In the genomic region with DNA sequence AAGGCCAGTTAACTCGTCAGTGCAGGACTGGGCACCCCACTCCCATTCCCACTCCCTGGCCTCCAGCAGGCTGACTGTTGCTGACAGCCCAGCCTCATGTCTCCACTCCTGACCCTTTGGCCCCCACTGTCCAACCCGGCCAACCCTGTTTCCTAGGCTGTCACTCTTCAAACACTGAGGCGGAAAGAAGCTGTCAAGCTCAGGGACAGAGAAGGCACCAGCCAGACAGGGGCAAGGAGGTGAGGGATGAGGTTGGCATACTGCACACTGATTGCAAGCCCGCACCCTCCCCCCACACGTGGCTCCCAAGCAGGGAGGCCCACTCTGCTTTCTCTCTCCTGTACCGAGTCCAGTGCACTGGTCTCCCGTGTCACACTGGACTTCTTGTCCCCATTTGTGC, we compare ENCODE assay signal across 17 mouse cellular contexts. TPM values are rescaled to one million over a fixed set of nuclear protein-coding genes. Genes with fewer than 3 reads are reported as not detected.
DNase-seq lines count a peak whose midpoint lies in the region; ATAC-seq and TF ChIP-seq lines count a peak whose summit lies in the region.
"Had no signal": no experiment of that assay in that cellular context is flagged by ENCODE, and none has a peak within 500 bp of the region (broad histone marks: within the 10 kb centered on the region; RNA-seq: fewer than 3 reads in every experiment).

No protein-coding gene starts in this region.

- no peak for DNase-seq in intestine, embryonic 14.5 days (ENCODE audit: low spot score)
- DNase-seq in liver, embryonic 13.5 days, result no peak
- DNase-seq in liver, result no peak
- no peak for DNase-seq in liver, embryonic 14.5 days (ENCODE audit: low read depth in 3 of 3, low spot score in 3 of 3)
- no peak for DNase-seq in MN1 (ENCODE audit: low spot score)
- DNase-seq in frontal cortex, postnatal 25 days (ENCODE audit: low spot score in 2 of 2), result no peak
- DNase-seq: cerebellum, postnatal 36 days; heart, postnatal 4 days; right cerebral cortex, postnatal 14 days; thymus, postnatal 4 days had no signal

- WGBS in intestine, embryonic 14.5 days, result 70% methylated on average over 6 of the region's 7 CpGs
- 48% methylated on average over 7 of the region's 7 CpGs for WGBS in intestine, postnatal 0 days
- 73% methylated on average over 7 of the region's 7 CpGs for WGBS in liver, embryonic 13.5 days (ENCODE audit: insufficient replicate concordance)
- 74% methylated on average over 7 of the region's 7 CpGs for WGBS in liver, embryonic 14.5 days (ENCODE audit: insufficient replicate concordance)

- no peak for ATAC-seq in intestine, embryonic 14.5 days (replicated peaks; ENCODE audit: low FRiP score, low TSS enrichment, low read depth)
- no peak for ATAC-seq in intestine, postnatal 0 days
- ATAC-seq in liver, embryonic 13.5 days (ENCODE audit: low read depth), result no peak
- peak; percentile 17; the same call in 1 of the 2 replicates for ATAC-seq in liver, embryonic 14.5 days (ENCODE audit: insufficient read depth)

- no peak overlapping the region for H3K9ac ChIP-seq in intestine, embryonic 14.5 days (ENCODE audit: low read length)
- no peak overlapping the region for H3K9ac ChIP-seq in intestine, postnatal 0 days (ENCODE audit: low read depth, low read length)
- peak overlapping the region; percentile 10; the same call in 1 of the 2 replicates for H3K9ac ChIP-seq in liver, embryonic 13.5 days
- no peak overlapping the region for H3K9ac ChIP-seq in liver, embryonic 14.5 days (replicated peaks)
- H3K9ac ChIP-seq: limb, embryonic 12.5 days; lung, embryonic 15.5 days had no signal

- no peak overlapping the region for H3K4me2 ChIP-seq in intestine, embryonic 14.5 days (ENCODE audit: low read length)
- no peak overlapping the region for H3K4me2 ChIP-seq in intestine, postnatal 0 days (replicated peaks; ENCODE audit: low read depth)
- no peak overlapping the region for H3K4me2 ChIP-seq in liver, embryonic 13.5 days
- no peak overlapping the region for H3K4me2 ChIP-seq in liver, embryonic 14.5 days (ENCODE audit: low read depth)
- H3K4me2 ChIP-seq: heart, embryonic 11.5 days; limb, embryonic 12.5 days; lung, embryonic 15.5 days; midbrain, embryonic 11.5 days had no signal

- peaks cover 94% of the 10 kb centered on the region for H3K36me3 ChIP-seq in intestine, embryonic 14.5 days (ENCODE audit: control insufficient read depth, insufficient read depth, low read length)
- H3K36me3 ChIP-seq in intestine, postnatal 0 days (ENCODE audit: control insufficient read depth, insufficient read depth), result peaks cover 76% of the 10 kb centered on the region
- H3K36me3 ChIP-seq in liver, embryonic 13.5 days, result peaks cover 96% of the 10 kb centered on the region
- H3K36me3 ChIP-seq in liver, embryonic 14.5 days (replicated peaks; ENCODE audit: control insufficient read depth, insufficient read depth, low read depth), result peaks cover 49% of the 10 kb centered on the region

- TF ChIP-seq CTCF in intestine, postnatal 0 days (IDR thresholded peaks at IDR 0.05; ENCODE audit: low read depth), result no peak
- TF ChIP-seq CTCF in liver, embryonic 14.5 days (IDR thresholded peaks at IDR 0.05; ENCODE audit: low read depth), result no peak

- peaks cover 1% of the 10 kb centered on the region for H3K4me1 ChIP-seq in intestine, embryonic 14.5 days (replicated peaks; ENCODE audit: control insufficient read depth, insufficient read depth, low read length)
- H3K4me1 ChIP-seq in intestine, postnatal 0 days (replicated peaks; ENCODE audit: control insufficient read depth, insufficient read depth, low read length), result no peaks in the 10 kb centered on the region
- H3K4me1 ChIP-seq in liver, embryonic 13.5 days (replicated peaks), result peaks cover 16% of the 10 kb centered on the region
- H3K4me1 ChIP-seq in liver, embryonic 14.5 days (replicated peaks; ENCODE audit: control insufficient read depth in 2 of 2, insufficient read depth in 2 of 2, low read length in 1 of 2), result no peaks in the 10 kb centered on the region; a peak in 1 of 4 replicates
- H3K4me1 ChIP-seq: limb, embryonic 12.5 days had no signal

- H3K9me3 ChIP-seq in intestine, embryonic 14.5 days (ENCODE audit: control insufficient read depth, low read length), result no peaks in the 10 kb centered on the region
- H3K9me3 ChIP-seq in intestine, postnatal 0 days (ENCODE audit: control insufficient read depth), result no peaks in the 10 kb centered on the region
- no peaks in the 10 kb centered on the region for H3K9me3 ChIP-seq in liver, embryonic 13.5 days (replicated peaks)
- H3K9me3 ChIP-seq in liver, embryonic 14.5 days (ENCODE audit: control insufficient read depth, low read length), result no peaks in the 10 kb centered on the region
- H3K9me3 ChIP-seq: limb, embryonic 12.5 days; lung, embryonic 15.5 days had no signal

- H3K27ac ChIP-seq in intestine, embryonic 14.5 days (ENCODE audit: low read depth), result peak overlapping the region; percentile 18; the same call in 1 of the 2 replicates
- no peak overlapping the region for H3K27ac ChIP-seq in intestine, postnatal 0 days (ENCODE audit: low read depth, low read length)
- no peak overlapping the region; the same call in 1 of the 2 replicates for H3K27ac ChIP-seq in liver, embryonic 13.5 days
- no peak overlapping the region for H3K27ac ChIP-seq in liver, embryonic 14.5 days
- H3K27ac ChIP-seq: left cerebral cortex, adult 2 months; limb, embryonic 12.5 days; lung, embryonic 15.5 days; macrophage had no signal

- H3K27me3 ChIP-seq in intestine, embryonic 14.5 days (replicated peaks; ENCODE audit: control insufficient read depth, insufficient read depth, low read length), result no peaks in the 10 kb centered on the region
- no peaks in the 10 kb centered on the region for H3K27me3 ChIP-seq in intestine, postnatal 0 days (replicated peaks; ENCODE audit: control insufficient read depth, insufficient read depth, low read length)
- no peaks in the 10 kb centered on the region for H3K27me3 ChIP-seq in liver, embryonic 13.5 days
- no peaks in the 10 kb centered on the region for H3K27me3 ChIP-seq in liver, embryonic 14.5 days (ENCODE audit: control insufficient read depth, insufficient read depth, low read length)
- H3K27me3 ChIP-seq: limb, embryonic 12.5 days; lung, embryonic 15.5 days had no signal

- no peak overlapping the region for H3K4me3 ChIP-seq in intestine, embryonic 14.5 days (ENCODE audit: low read depth, low read length)
- H3K4me3 ChIP-seq in intestine, postnatal 0 days (ENCODE audit: low read depth, low read length), result no peak overlapping the region
- H3K4me3 ChIP-seq in liver, embryonic 13.5 days (replicated peaks), result no peak overlapping the region
- H3K4me3 ChIP-seq in liver, embryonic 14.5 days (ENCODE audit: insufficient read depth in 1 of 2, low read depth in 2 of 2, low read length in 2 of 2), result no peak overlapping the region
- H3K4me3 ChIP-seq: left cerebral cortex, adult 2 months; limb, embryonic 12.5 days; lung, embryonic 15.5 days had no signal

- no peak for TF ChIP-seq EP300 in liver, embryonic 14.5 days (IDR thresholded peaks at IDR 0.05; ENCODE audit: low read depth)

RNA-seq across cellular contexts. Expression of a gene that starts 8.6 kb away (rescaled TPM):
- polyA plus RNA-seq in intestine, embryonic 14.5 days (2014; fragmentation: Nextera tagmentation; extraction: Ambion mirVana), result 164 and 177 TPM in 2 replicates
- polyA plus RNA-seq in intestine, postnatal 0 days (2015; fragmentation: Nextera tagmentation; extraction: Ambion mirVana), result 29.3 and 29.5 TPM in 2 replicates
- polyA plus RNA-seq in liver, embryonic 13.5 days (2015; fragmentation: Nextera tagmentation; extraction: Ambion mirVana), result 86.2 and 108 TPM in 2 replicates
- 35.5 and 45.9 TPM in 2 replicates for polyA plus RNA-seq in liver, embryonic 14.5 days (2012; rRNA removed)
- polyA plus RNA-seq in liver, embryonic 14.5 days (2014; fragmentation: Nextera tagmentation; extraction: Ambion mirVana), result 68.2 and 76.7 TPM in 2 replicates

RNA-seq across cellular contexts. Expression of a gene that starts 26.2 kb away (rescaled TPM):
- 0.46 and 0.69 TPM in 2 replicates for polyA plus RNA-seq in intestine, embryonic 14.5 days (2014; fragmentation: Nextera tagmentation; extraction: Ambion mirVana)
- 0.18 and 0.22 TPM in 2 replicates for polyA plus RNA-seq in intestine, postnatal 0 days (2015; fragmentation: Nextera tagmentation; extraction: Ambion mirVana)
- polyA plus RNA-seq in liver, embryonic 13.5 days (2015; fragmentation: Nextera tagmentation; extraction: Ambion mirVana), result 0.08 and 0.16 TPM in 2 replicates
- polyA plus RNA-seq in liver, embryonic 14.5 days (2012; rRNA removed), result 0.01 and 0.03 TPM in 2 replicates
- polyA plus RNA-seq in liver, embryonic 14.5 days (2014; fragmentation: Nextera tagmentation; extraction: Ambion mirVana), result 0.13 and 0.19 TPM in 2 replicates

RNA-seq across cellular contexts. Expression of a gene that starts 46.6 kb away (rescaled TPM):
- polyA plus RNA-seq in intestine, embryonic 14.5 days (2014; fragmentation: Nextera tagmentation; extraction: Ambion mirVana), result 8.3 and 9.6 TPM in 2 replicates
- 1.8 and 1.9 TPM in 2 replicates for polyA plus RNA-seq in intestine, postnatal 0 days (2015; fragmentation: Nextera tagmentation; extraction: Ambion mirVana)
- 2.4 and 2.6 TPM in 2 replicates for polyA plus RNA-seq in liver, embryonic 13.5 days (2015; fragmentation: Nextera tagmentation; extraction: Ambion mirVana)
- 0.90 and 1.2 TPM in 2 replicates for polyA plus RNA-seq in liver, embryonic 14.5 days (2012; rRNA removed)
- 1.8 and 2.2 TPM in 2 replicates for polyA plus RNA-seq in liver, embryonic 14.5 days (2014; fragmentation: Nextera tagmentation; extraction: Ambion mirVana)

RNA-seq across cellular contexts. Expression of a gene that starts 55.5 kb away (rescaled TPM):
- 34.7 and 39.2 TPM in 2 replicates for polyA plus RNA-seq in intestine, embryonic 14.5 days (2014; fragmentation: Nextera tagmentation; extraction: Ambion mirVana)
- polyA plus RNA-seq in intestine, postnatal 0 days (2015; fragmentation: Nextera tagmentation; extraction: Ambion mirVana), result 15.6 and 16.3 TPM in 2 replicates
- 13.2 and 14.1 TPM in 2 replicates for polyA plus RNA-seq in liver, embryonic 13.5 days (2015; fragmentation: Nextera tagmentation; extraction: Ambion mirVana)
- polyA plus RNA-seq in liver, embryonic 14.5 days (2012; rRNA removed), result 5.2 and 6.3 TPM in 2 replicates
- polyA plus RNA-seq in liver, embryonic 14.5 days (2014; fragmentation: Nextera tagmentation; extraction: Ambion mirVana), result 10.0 and 12.0 TPM in 2 replicates
